Mouse (Mus musculus) neural tube, embryonic 11.5 days (tissue): Measurements from ENCODE around the gene Kif27. TPM values are rescaled to one million over a fixed set of nuclear protein-coding genes. Genes with fewer than 3 reads are reported as not detected.
A peak's percentile ranks its signal among the peaks of the same experiment; 100 is the strongest.

Experiments
- ATAC-seq: fragments of 200-750 bp; cut with Nextera tagmentation; 2 replicates; pipeline ENCODE4 v1.8.0; 2017; ENCODE audit warnings: moderate number of reproducible peaks, mild to moderate bottlenecking, moderate TSS enrichment, moderate library complexity; ENCODE audit not compliant: insufficient read depth, low FRiP score, low TSS enrichment
- DNase-seq: peaks from one replicate; pipeline ENCODE4 v3.0.0-alpha.2; 2015; ENCODE audit warnings: low spot score
- H3K27ac ChIP-seq: fragments of 300-500 bp; sonication (generic); 2 replicates; pipeline ENCODE4 v1.5.1; 2014; ENCODE audit warnings: low read depth, mild to moderate bottlenecking, low read length
- H3K27me3 ChIP-seq: fragments of 300-500 bp; sonication (generic); 2 replicates; pipeline ENCODE4 v1.6.1; 2014; ENCODE audit warnings: mild to moderate bottlenecking, low read length, mixed read lengths; ENCODE audit not compliant: control insufficient read depth, insufficient read depth
- H3K36me3 ChIP-seq: fragments of 300-500 bp; sonication (generic); 2 replicates; pipeline ENCODE4 v1.6.1; 2014; ENCODE audit warnings: mild to moderate bottlenecking, low read length, moderate library complexity, mixed read lengths; ENCODE audit not compliant: control insufficient read depth, insufficient read depth
- H3K4me1 ChIP-seq: fragments of 300-500 bp; sonication (generic); 2 replicates; pipeline ENCODE4 v1.6.1; 2014; ENCODE audit warnings: low read length, mixed read lengths; ENCODE audit not compliant: control insufficient read depth, insufficient read depth
- H3K4me2 ChIP-seq: fragments of 300-500 bp; sonication (generic); 2 replicates; pipeline ENCODE4 v1.6.1; 2014; ENCODE audit warnings: low read depth, mild to moderate bottlenecking, moderate library complexity
- H3K4me3 ChIP-seq: fragments of 300-500 bp; sonication (generic); 2 replicates; pipeline ENCODE4 v1.5.1; 2014; ENCODE audit warnings: low read depth, low read length
- H3K9ac ChIP-seq: fragments of 300-500 bp; sonication (generic); 2 replicates; pipeline ENCODE4 v1.6.1; 2014; ENCODE audit warnings: mild to moderate bottlenecking, low read length
- H3K9me3 ChIP-seq: fragments of 300-500 bp; sonication (generic); 2 replicates; pipeline ENCODE4 v1.6.1; 2016; ENCODE audit warnings: low read length; ENCODE audit not compliant: control insufficient read depth
- WGBS: fragments of 180-500 bp; shearing (Covaris S2); extraction: QIAGEN DNeasy Blood & Tissue Kit; methylation state at CpG from one replicate; pipeline ENCODE4 v1.1.7; 2014; 5-methylcytosine and 5-hydroxymethylcytosine counted together
- polyA plus RNA-seq: library from polyadenylated mRNA; unstranded; fragments of >200 nt; fragmentation: Nextera tagmentation; extraction: Ambion mirVana; gene quantifications from 2 replicates; pipeline ENCODE4 v1.2.1, GENCODE M21; 2014

Gene Kif27
- polyA plus RNA-seq, 1 experiment from 2014 or later, result 1.7 TPM

DNA sequence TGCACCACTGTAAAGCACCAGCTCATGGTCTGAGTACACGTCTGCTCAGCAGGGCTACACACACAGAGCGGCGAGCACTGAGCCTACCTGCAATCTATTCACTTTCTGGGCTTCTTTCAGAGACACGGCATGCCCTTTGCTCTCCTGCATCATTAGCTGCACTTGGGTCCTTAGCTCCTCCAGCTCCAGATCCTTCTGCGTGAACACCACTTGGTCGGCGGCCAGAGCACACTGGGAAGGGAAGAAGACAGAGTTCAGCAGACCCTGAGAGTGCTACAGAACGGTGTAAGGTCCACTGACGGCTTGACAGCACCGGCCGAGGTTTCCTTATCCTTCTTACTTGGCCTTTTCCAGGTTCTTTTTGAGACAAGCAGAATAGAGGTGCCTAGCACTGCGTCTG is 21.5 kb downstream of the Kif27 start:
- Histone ChIP-seq H3K9me3 (no peaks in the 10 kb centered on the region), H3K27ac (no peak overlapping the region), H3K36me3 (no peaks in the 10 kb centered on the region), H3K4me1 (no peaks in the 10 kb centered on the region), H3K9ac (no peak overlapping the region), H3K27me3 (no peaks in the 10 kb centered on the region), H3K4me3 (no peak overlapping the region), H3K4me2 (no peak overlapping the region)
- ATAC-seq (no peak), DNase-seq (no peak)
- WGBS, result 85% methylated on average over 12 of the region's 12 CpGs

DNA sequence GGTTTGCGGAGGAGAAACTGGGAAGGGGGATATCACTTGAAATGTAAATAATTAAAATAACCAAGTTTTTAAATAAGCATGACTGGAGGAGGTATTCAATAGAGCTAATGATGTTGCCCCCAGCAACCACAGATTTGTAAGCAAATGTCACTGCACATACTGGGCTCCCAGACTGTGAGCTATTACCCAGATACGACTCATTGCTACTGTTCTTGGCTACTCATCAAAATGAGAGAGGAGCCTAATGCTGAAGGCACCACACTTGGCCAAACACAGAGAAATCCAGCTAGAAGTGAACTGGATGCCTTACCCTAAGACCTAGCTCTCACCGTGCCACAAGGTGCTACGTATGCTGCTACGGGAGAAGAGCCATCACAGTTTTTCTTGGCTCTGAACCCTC is 24.8 kb downstream of the Kif27 start:
- ATAC-seq (no peak), DNase-seq (no peak)
- 97% methylated on average over 5 of the region's 5 CpGs for WGBS

DNA sequence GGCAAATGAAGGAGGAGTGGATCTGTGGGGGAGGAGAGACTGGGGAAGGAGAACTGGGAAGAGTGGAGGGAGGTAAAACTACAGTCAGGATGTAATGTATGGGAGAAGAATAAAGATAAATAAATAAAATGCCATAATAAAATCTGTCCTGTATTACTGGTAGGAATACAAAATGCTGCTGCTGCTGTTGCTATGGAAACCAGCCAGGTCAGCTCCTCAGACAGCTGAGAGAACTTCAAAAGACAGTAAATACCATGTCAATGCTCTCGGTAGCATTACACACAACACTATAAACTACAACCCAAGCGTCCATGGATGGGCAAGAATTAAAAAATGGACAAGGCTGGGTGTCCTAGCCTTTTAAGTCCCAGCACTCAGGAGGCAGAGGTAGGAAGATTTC is 41.2 kb downstream of the Kif27 start:
- Histone ChIP-seq H3K4me1 (no peaks in the 10 kb centered on the region), H3K4me2 (no peak overlapping the region), H3K36me3 (no peaks in the 10 kb centered on the region), H3K27ac (no peak overlapping the region), H3K9me3 (no peaks in the 10 kb centered on the region), H3K9ac (no peak overlapping the region), H3K27me3 (no peaks in the 10 kb centered on the region), H3K4me3 (no peak overlapping the region)
- DNase-seq (no peak), ATAC-seq (no peak)
- 73% methylated on average over 2 of the region's 2 CpGs for WGBS

More for the DNA sequence above, 24.8 kb downstream of the Kif27 start:
- no peaks in the 10 kb centered on the region for H3K27me3 ChIP-seq
- H3K4me2 ChIP-seq, result no peak overlapping the region
- no peaks in the 10 kb centered on the region for H3K36me3 ChIP-seq
- H3K4me1 ChIP-seq, result no peaks in the 10 kb centered on the region
- H3K9ac ChIP-seq, result no peak overlapping the region
- H3K4me3 ChIP-seq, result no peak overlapping the region
- H3K9me3 ChIP-seq, result no peaks in the 10 kb centered on the region
- H3K27ac ChIP-seq, result no peak overlapping the region

- Histone ChIP-seq H3K9ac (no peak overlapping the region), H3K4me1 (no peaks in the 10 kb centered on the region), H3K27ac (no peak overlapping the region), H3K36me3 (no peaks in the 10 kb centered on the region), H3K4me3 (no peak overlapping the region), H3K9me3 (no peaks in the 10 kb centered on the region), H3K27me3 (no peaks in the 10 kb centered on the region), H3K4me2 (no peak overlapping the region)
- DNase-seq (no peak), ATAC-seq (no peak)
- 63% methylated on average over 6 of the region's 6 CpGs for WGBS
These were observed 43.9 kb downstream of the Kif27 start for GRCm38 (mm10) chr13:58314991-58315390.

GRCm38 (mm10) chr13:58313758-58314157 is 45.2 kb downstream of the Kif27 start:
- Histone ChIP-seq H3K36me3 (no peaks in the 10 kb centered on the region), H3K4me1 (no peaks in the 10 kb centered on the region), H3K4me2 (no peak overlapping the region), H3K27ac (no peak overlapping the region), H3K4me3 (no peak overlapping the region), H3K9ac (no peak overlapping the region), H3K27me3 (no peaks in the 10 kb centered on the region), H3K9me3 (no peaks in the 10 kb centered on the region)
- 73% methylated on average over 3 of the region's 3 CpGs for WGBS
- DNase-seq (no peak), ATAC-seq (no peak)

DNA sequence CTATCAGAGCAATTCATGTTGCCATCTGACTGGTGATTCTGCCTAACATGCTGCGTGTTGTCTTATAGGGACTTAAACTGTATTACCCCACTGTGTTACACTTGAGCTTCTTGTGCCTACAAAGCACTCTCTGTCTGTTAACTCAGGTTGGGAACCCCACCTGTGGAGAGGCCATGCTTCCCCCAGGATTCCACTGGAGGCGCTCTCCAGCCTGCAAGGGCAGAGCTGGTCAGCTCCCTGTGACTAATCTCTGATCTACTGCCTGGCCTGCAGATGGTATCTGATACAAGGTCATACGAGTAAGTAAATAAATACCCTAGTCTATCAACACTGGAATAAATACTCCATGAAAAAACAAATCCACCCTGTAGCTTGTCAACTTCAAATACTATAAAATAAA is 47.6 kb downstream of the Kif27 start:
- Histone ChIP-seq H3K27me3 (no peaks in the 10 kb centered on the region), H3K4me3 (no peak overlapping the region), H3K4me1 (no peaks in the 10 kb centered on the region), H3K9me3 (no peaks in the 10 kb centered on the region), H3K4me2 (no peak overlapping the region), H3K36me3 (no peaks in the 10 kb centered on the region), H3K27ac (no peak overlapping the region), H3K9ac (no peak overlapping the region)
- ATAC-seq (no peak), DNase-seq (no peak)
- whole genome bisulfite sequencing, result 54% methylated on average over 3 of the region's 3 CpGs

- Histone ChIP-seq H3K4me2 (no peak overlapping the region), H3K36me3 (no peaks in the 10 kb centered on the region), H3K9ac (no peak overlapping the region), H3K27me3 (no peaks in the 10 kb centered on the region), H3K27ac (no peak overlapping the region), H3K4me3 (no peak overlapping the region), H3K4me1 (no peaks in the 10 kb centered on the region), H3K9me3 (no peaks in the 10 kb centered on the region)
- WGBS, result 72% methylated on average over 8 of the region's 8 CpGs
- DNase-seq, result peak; percentile 23
- ATAC-seq, result no peak
These were observed 49.4 kb downstream of the Kif27 start for GRCm38 (mm10) chr13:58309499-58309898.

DNA sequence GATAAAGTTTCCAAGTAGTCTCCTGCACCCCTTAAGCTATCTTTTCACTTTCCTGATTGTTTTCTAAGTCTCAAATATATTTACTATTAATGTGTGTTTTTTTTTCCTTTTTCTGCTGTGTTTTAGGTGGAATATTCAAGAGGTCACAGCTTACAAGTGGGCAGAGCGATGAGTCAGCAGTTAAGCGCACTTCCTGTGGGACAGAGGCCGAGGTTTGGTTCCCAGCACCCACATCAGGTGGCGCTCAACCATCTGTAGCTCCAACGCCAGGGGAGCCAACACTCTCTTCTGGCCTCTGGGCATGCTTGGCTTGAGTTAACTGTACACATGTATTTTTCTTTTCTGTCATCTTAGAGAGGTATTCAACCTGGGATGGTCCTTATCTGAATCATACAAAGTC is 51.5 kb downstream of the Kif27 start:
- Histone ChIP-seq H3K36me3 (no peaks in the 10 kb centered on the region), H3K4me2 (no peak overlapping the region), H3K27me3 (no peaks in the 10 kb centered on the region), H3K4me1 (no peaks in the 10 kb centered on the region), H3K4me3 (no peak overlapping the region), H3K27ac (no peak overlapping the region), H3K9ac (no peak overlapping the region), H3K9me3 (no peaks in the 10 kb centered on the region)
- DNase-seq (no peak), ATAC-seq (no peak)
- 92% methylated on average over 5 of the region's 5 CpGs for WGBS

GRCm38 (mm10) chr13:58305230-58305629 is 53.7 kb downstream of the Kif27 start:
- Histone ChIP-seq H3K4me3 (no peak overlapping the region), H3K4me1 (no peaks in the 10 kb centered on the region), H3K9ac (no peak overlapping the region), H3K9me3 (no peaks in the 10 kb centered on the region), H3K27me3 (no peaks in the 10 kb centered on the region), H3K27ac (no peak overlapping the region), H3K36me3 (no peaks in the 10 kb centered on the region), H3K4me2 (no peak overlapping the region)
- DNase-seq (no peak), ATAC-seq (no peak)
- 86% methylated on average over 2 of the region's 2 CpGs for WGBS
